Mouse (Mus musculus): ENCODE results near the gene Ttc39b.
A peak's percentile ranks its signal among the peaks of the same experiment; 100 is the strongest.

The Ttc39b gene

GRCm38 (mm10) chr4:83189736-83190135, 134.3 kb downstream of the Ttc39b start:
- no peak for DNase-seq (ENCODE audit: extremely low spot score, low spot score)

DNA sequence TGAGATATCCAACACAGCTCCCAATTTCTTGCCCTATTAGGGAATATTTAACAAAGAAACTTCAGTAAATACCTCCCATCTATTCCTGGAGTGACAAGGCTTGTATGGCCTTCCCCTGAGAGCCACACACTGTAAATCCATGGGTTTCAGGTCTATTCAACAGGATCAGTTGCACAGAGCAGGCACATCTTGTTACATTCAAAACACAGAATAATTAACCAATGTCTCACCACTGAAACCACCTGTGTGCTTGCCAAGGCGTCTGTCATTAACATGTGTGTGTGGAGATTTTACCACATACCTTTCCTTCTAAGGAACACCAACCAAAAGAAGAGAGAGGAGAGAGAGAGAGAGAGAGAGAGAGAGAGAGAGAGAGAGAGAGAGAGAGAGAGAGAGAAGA, 136.7 kb downstream of the Ttc39b start:
- DNase-seq (ENCODE audit: extremely low spot score, low spot score), result no peak

GRCm38 (mm10) chr4:83186448-83186847, 137.6 kb downstream of the Ttc39b start:
- DNase-seq (ENCODE audit: extremely low spot score, low spot score), result no peak

DNA sequence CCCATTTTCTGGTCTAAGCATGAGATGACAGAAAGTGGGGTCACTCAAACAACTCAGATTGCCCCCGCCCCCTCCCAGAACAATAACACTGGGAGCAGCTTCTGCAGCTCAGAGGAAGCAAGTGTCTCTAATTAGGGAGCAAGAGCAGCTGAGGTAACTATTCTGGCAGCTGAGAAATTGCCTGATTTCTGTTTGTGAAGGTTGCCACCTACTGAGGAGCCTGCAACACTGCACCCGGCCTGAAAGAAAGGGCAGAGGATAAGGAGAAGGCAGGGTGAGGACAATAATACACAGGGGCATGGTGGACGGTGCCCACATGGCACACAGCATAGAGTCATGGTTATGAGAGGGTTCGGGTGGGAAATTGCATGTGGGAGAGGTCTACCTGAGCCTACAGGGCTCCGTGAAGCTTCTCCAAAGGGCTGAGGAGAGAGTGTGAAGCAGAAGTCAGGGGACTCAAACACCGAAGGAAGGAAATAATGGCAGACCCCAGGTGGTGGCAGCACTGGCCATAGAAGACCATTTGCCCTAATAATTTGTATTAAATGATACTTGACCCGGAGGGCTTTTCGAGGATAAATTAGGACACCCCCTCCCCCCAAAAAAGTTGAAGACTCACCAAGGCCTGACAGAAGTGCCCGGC, 140.6 kb downstream of the Ttc39b start:
- DNase-seq (ENCODE audit: extremely low spot score, low spot score), result peak; percentile 68

- DNase-seq (ENCODE audit: extremely low spot score, low spot score), result no peak
Measured at GRCm38 (mm10) chr4:83182178-83183068, 141.6 kb downstream of the Ttc39b start.

GRCm38 (mm10) chr4:83177471-83177870, 146.6 kb downstream of the Ttc39b start:
- no peak for DNase-seq (ENCODE audit: extremely low spot score, low spot score)

DNA sequence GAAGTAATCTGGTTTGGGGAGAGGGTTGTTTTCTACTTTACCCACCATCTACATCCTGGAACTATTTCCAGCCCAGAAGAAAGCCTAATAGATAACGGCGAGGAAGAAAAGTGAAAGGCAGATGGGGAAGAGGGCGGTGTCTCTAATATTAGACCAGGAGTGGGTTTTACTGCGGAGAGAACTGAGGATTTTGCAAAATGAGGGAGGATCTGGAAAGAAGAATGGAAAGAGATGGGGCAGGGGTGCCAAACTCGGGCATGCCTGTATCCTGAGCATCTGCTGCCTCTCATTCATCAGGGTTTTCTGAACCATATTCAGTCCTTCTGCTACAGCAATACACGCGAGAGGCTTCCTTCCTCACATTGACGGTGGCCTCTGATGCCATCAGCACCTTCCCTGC, 149.1 kb downstream of the Ttc39b start:
- DNase-seq (ENCODE audit: extremely low spot score, low spot score), result no peak

DNA sequence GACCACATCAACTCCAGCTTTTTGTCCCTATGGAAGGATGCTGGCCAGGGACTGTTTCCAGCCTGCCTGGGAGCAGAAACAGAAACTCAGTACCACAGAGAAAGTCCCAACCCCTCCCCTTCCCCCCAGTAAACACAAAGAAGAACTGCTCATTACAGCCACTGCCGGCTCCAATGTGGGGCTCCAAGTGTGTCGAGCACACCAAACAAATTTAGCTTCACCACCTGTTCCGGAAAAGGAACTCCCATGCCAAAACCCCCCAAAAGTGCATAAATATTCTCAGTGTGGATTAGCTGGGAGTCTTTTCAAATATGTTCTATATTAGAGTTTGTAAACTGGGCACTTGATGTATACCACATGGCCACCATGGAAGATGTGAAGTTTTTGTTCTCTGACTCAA, 151.8 kb downstream of the Ttc39b start:
- DNase-seq (ENCODE audit: extremely low spot score, low spot score), result no peak

DNA sequence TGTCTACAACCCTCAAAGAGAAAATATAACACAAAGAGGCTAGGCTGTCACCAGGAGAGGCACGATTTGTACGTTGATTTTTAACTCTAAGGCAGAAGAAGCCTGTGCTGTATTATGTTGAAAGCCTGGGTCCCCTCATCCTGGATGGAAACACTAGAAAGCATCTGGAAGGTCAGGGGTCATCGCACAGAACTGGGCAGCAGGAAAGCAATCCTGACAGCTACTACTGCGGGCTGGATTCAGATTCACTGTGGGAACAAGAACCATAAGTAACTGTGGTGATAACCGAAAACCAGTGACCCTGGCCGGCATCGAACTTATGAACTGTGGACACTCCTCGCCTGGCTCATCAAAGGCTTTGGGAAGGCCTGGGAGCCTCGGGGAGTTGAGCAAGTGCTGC, 153.3 kb downstream of the Ttc39b start:
- peak; percentile 37 for DNase-seq (ENCODE audit: extremely low spot score, low spot score)
